Mouse (Mus musculus) v-Abl transformed pro-B cells (cell line): ENCODE measurements at regions not wholly inside any gene's neighbourhood (a gene's known extent, or its start where the extent isn't known, plus 50 kb on each side); places are given as distances from the start of the nearest gene placed in this dataset.

Experiments used
- in situ Hi-C, 2 experiments: fragments of 400-800 bp; cut with MboI; formaldehyde crosslinking; loops; one replicate each; pipeline ENCODE4 v1.15.1; 2025; ENCODE audit not compliant: unreplicated experiment in 2 of 2

- in situ Hi-C loops, result no loop called here
These were observed 269.8 kb upstream of the Tbl1xr1 start for GRCm38 (mm10) chr3:21806494-21807157.

- in situ Hi-C loops, result no loop called here
These were observed 267.9 kb upstream of the Tbl1xr1 start for GRCm38 (mm10) chr3:21808539-21808938.

- in situ Hi-C loops, result no loop called here
These were observed 266.5 kb upstream of the Tbl1xr1 start for GRCm38 (mm10) chr3:21809769-21810470.

GRCm38 (mm10) chr3:21813401-21813800 lies 263.1 kb upstream of the Tbl1xr1 start:
- in situ Hi-C loops, result no loop called here

- in situ Hi-C loops, result no loop called here
These were observed 259.2 kb upstream of the Tbl1xr1 start for GRCm38 (mm10) chr3:21816968-21817858.

GRCm38 (mm10) chr3:21819030-21819429 lies 257.4 kb upstream of the Tbl1xr1 start:
- in situ Hi-C loops, result no loop called here

GRCm38 (mm10) chr3:21820051-21820598 lies 256.3 kb upstream of the Tbl1xr1 start:
- in situ Hi-C loops, result no loop called here

GRCm38 (mm10) chr3:21822675-21823074 lies 253.8 kb upstream of the Tbl1xr1 start:
- in situ Hi-C loops, result no loop called here

- in situ Hi-C loops, result no loop called here
These were observed 253.1 kb upstream of the Tbl1xr1 start for GRCm38 (mm10) chr3:21823331-21823730.

GRCm38 (mm10) chr3:21824101-21824880 lies 252.2 kb upstream of the Tbl1xr1 start:
- in situ Hi-C loops, result no loop called here

GRCm38 (mm10) chr3:21824913-21825610 lies 251.4 kb upstream of the Tbl1xr1 start:
- in situ Hi-C loops, result no loop called here

- in situ Hi-C loops, result no loop called here
These were observed 248.8 kb upstream of the Tbl1xr1 start for GRCm38 (mm10) chr3:21827656-21828055.

GRCm38 (mm10) chr3:21833111-21833510 lies 243.3 kb upstream of the Tbl1xr1 start:
- in situ Hi-C loops, result no loop called here

GRCm38 (mm10) chr3:21835526-21835925 lies 240.9 kb upstream of the Tbl1xr1 start:
- in situ Hi-C loops, result no loop called here

GRCm38 (mm10) chr3:21837297-21837946 lies 239.0 kb upstream of the Tbl1xr1 start:
- in situ Hi-C loops, result no loop called here

GRCm38 (mm10) chr3:21840751-21841488 lies 235.5 kb upstream of the Tbl1xr1 start:
- in situ Hi-C loops, result no loop called here

- in situ Hi-C loops, result no loop called here
These were observed 234.9 kb upstream of the Tbl1xr1 start for GRCm38 (mm10) chr3:21841506-21841905.

GRCm38 (mm10) chr3:21842545-21843291 lies 233.7 kb upstream of the Tbl1xr1 start:
- in situ Hi-C loops, result no loop called here
